Mouse (Mus musculus) MEL (cell line): ENCODE data around the gene Nop2. TPM values are rescaled to one million over a fixed set of nuclear protein-coding genes. Genes with fewer than 3 reads are reported as not detected.

Experiments used
- DNase-seq: peaks from one replicate; pipeline ENCODE4 v3.0.0; 2011; ENCODE audit warnings: low read depth, low spot score
- H3K27ac ChIP-seq: 2 replicates; pipeline ENCODE4 v1.5.1; 2012; ENCODE audit warnings: low read depth, mild to moderate bottlenecking, control low read depth, low read length, moderate library complexity; ENCODE audit not compliant: control insufficient read depth
- H3K27me3 ChIP-seq, 2 experiments: fragments of 150-350 bp in 1 of 2; sonication (generic) in 1 of 2; 2 replicates each; pipeline ENCODE4 v1.6.1; 2012; ENCODE audit warnings: low read length in 2 of 2, mild to moderate bottlenecking in 2 of 2, improper control_type of control experiment in 1 of 2, moderate library complexity in 1 of 2; ENCODE audit not compliant: insufficient read depth in 2 of 2, control insufficient read depth in 1 of 2
- H3K36me3 ChIP-seq, 2 experiments: 2 replicates each; pipeline ENCODE4 v1.6.1; 2012 to 2014; ENCODE audit warnings: low read length in 2 of 2, improper control_type of control experiment in 1 of 2, inconsistent platforms in 1 of 2, mild to moderate bottlenecking in 1 of 2; ENCODE audit not compliant: insufficient read depth in 2 of 2, control insufficient read depth in 1 of 2
- H3K4me1 ChIP-seq, 2 experiments: fragments of 150-350 bp in 1 of 2; sonication (generic) in 1 of 2; 2 replicates each; pipeline ENCODE4 v1.6.1; 2012; ENCODE audit warnings: low read length in 2 of 2, improper control_type of control experiment in 1 of 2, mild to moderate bottlenecking in 1 of 2; ENCODE audit not compliant: insufficient read depth in 2 of 2, control insufficient read depth in 1 of 2
- H3K4me3 ChIP-seq, 2 experiments: fragments of 150-350 bp in 1 of 2; sonication (generic) in 1 of 2; 2 replicates each; pipeline ENCODE4 v1.5.1; 2012; ENCODE audit warnings: low read depth in 2 of 2, low read length in 2 of 2, mild to moderate bottlenecking in 2 of 2, moderate library complexity in 2 of 2, control low read depth in 1 of 2, improper control_type of control experiment in 1 of 2; ENCODE audit not compliant: control insufficient read depth in 1 of 2, insufficient read depth in 1 of 2
- H3K79me2 ChIP-seq: 2 replicates; pipeline ENCODE4 v1.6.1; 2012; ENCODE audit warnings: mild to moderate bottlenecking, low read length, moderate library complexity; ENCODE audit not compliant: control insufficient read depth, poor library complexity, insufficient read depth
- H3K9ac ChIP-seq: 2 replicates; pipeline ENCODE4 v1.6.1; 2012; ENCODE audit warnings: low read depth, mild to moderate bottlenecking, control low read depth, low read length, moderate library complexity; ENCODE audit not compliant: control insufficient read depth, poor library complexity, severe bottlenecking
- H3K9me3 ChIP-seq: fragments of 150-350 bp; sonication (generic); replicated peaks from 2 replicates; pipeline ENCODE4 v1.6.1; 2012; ENCODE audit warnings: mild to moderate bottlenecking, low read length, improper control_type of control experiment, moderate library complexity; ENCODE audit not compliant: insufficient read depth
- CHD1 ChIP-seq: IDR thresholded peaks from 2 replicates; pipeline ENCODE4 v1.6.1; 2012; ENCODE audit warnings: low read depth, mild to moderate bottlenecking, inconsistent platforms, low read length, improper control_type of control experiment
- E2F4 ChIP-seq: IDR thresholded peaks from 2 replicates; pipeline ENCODE4 v1.6.1; 2011; ENCODE audit warnings: low read depth, low read length, improper control_type of control experiment, borderline replicate concordance
- EP300 ChIP-seq, 2 experiments: IDR thresholded peaks; 2 replicates each; pipeline ENCODE4 v1.6.1; 2011; ENCODE audit warnings: improper control_type of control experiment in 2 of 2, low read length in 2 of 2, low read depth in 1 of 2, mild to moderate bottlenecking in 1 of 2
- JUND ChIP-seq: IDR thresholded peaks from 2 replicates; pipeline ENCODE4 v1.6.1; 2011; ENCODE audit warnings: low read depth, mild to moderate bottlenecking, improper control_type of control experiment, low read length
- KAT2A ChIP-seq: conservative IDR thresholded peaks from 2 replicates; pipeline ENCODE4 v1.6.1; 2012; ENCODE audit warnings: low read depth, low read length, improper control_type of control experiment, inconsistent platforms
- MAX ChIP-seq: IDR thresholded peaks from 2 replicates; pipeline ENCODE4 v1.6.1; 2011; ENCODE audit warnings: low read length, improper control_type of control experiment
- MXI1 ChIP-seq: IDR thresholded peaks from 2 replicates; pipeline ENCODE4 v1.6.1; 2011; ENCODE audit warnings: mild to moderate bottlenecking, low read depth, low read length, improper control_type of control experiment
- MYC ChIP-seq: IDR thresholded peaks from 2 replicates; pipeline ENCODE4 v1.6.1; 2011; ENCODE audit warnings: low read depth, mild to moderate bottlenecking, low read length, improper control_type of control experiment, moderate library complexity
- NELFE ChIP-seq: IDR thresholded peaks from 2 replicates; pipeline ENCODE4 v1.6.1; 2011; ENCODE audit warnings: low read depth, low read length, improper control_type of control experiment
- NRF1 ChIP-seq: IDR thresholded peaks from 2 replicates; pipeline ENCODE4 v1.6.1; 2014; ENCODE audit warnings: low read depth, mild to moderate bottlenecking, inconsistent platforms, low read length, improper control_type of control experiment, moderate library complexity; ENCODE audit not compliant: poor library complexity, insufficient read depth, severe bottlenecking
- POLR2A ChIP-seq, 2 experiments: IDR thresholded peaks; 2 replicates each; pipeline ENCODE4 v1.6.1; 2011 to 2012; ENCODE audit warnings: low read length in 2 of 2, mild to moderate bottlenecking in 2 of 2, control low read depth in 1 of 2, improper control_type of control experiment in 1 of 2, low read depth in 1 of 2, moderate library complexity in 1 of 2; ENCODE audit not compliant: control insufficient read depth in 1 of 2, insufficient read depth in 1 of 2, poor library complexity in 1 of 2
- POLR2AphosphoS5 ChIP-seq: IDR thresholded peaks from 2 replicates; pipeline ENCODE4 v1.6.1; 2012; ENCODE audit warnings: low read depth, borderline replicate concordance, mild to moderate bottlenecking, inconsistent platforms, low read length, moderate library complexity, mixed read lengths
- RAD21 ChIP-seq: IDR thresholded peaks from 2 replicates; pipeline ENCODE4 v1.6.1; 2011; ENCODE audit warnings: mild to moderate bottlenecking, low read depth, low read length, improper control_type of control experiment
- SIN3A ChIP-seq: IDR thresholded peaks from 2 replicates; pipeline ENCODE4 v1.6.1; 2012; ENCODE audit warnings: low read length, improper control_type of control experiment, inconsistent platforms
- TAL1 ChIP-seq: IDR thresholded peaks from 2 replicates; pipeline ENCODE4 v1.6.1; 2012; ENCODE audit warnings: mild to moderate bottlenecking, inconsistent platforms, low read length, moderate library complexity, mixed read lengths
- UBTF ChIP-seq: IDR thresholded peaks from 2 replicates; pipeline ENCODE4 v1.6.1; 2012; ENCODE audit warnings: low read depth, mild to moderate bottlenecking, inconsistent platforms, low read length, improper control_type of control experiment, moderate library complexity, borderline replicate concordance; ENCODE audit not compliant: insufficient read depth
- USF1 ChIP-seq: IDR thresholded peaks from 2 replicates; pipeline ENCODE4 v1.6.1; 2014; ENCODE audit warnings: low read depth, mild to moderate bottlenecking, inconsistent platforms, low read length, improper control_type of control experiment, moderate library complexity
- ZC3H11A ChIP-seq: IDR thresholded peaks from 2 replicates; pipeline ENCODE4 v1.6.1; 2012; ENCODE audit warnings: low read depth, mild to moderate bottlenecking, inconsistent platforms, low read length, improper control_type of control experiment
- polyA plus RNA-seq, 2 experiments: library from polyadenylated mRNA; stranded (reverse) in 1 of 2; unstranded in 1 of 2; fragments of >175 nt in 1 of 2; fragments of >200 nt in 1 of 2; gene quantifications; 2 replicates each; pipeline versions ENCODE4 v1.2.1 to v1.2.4; 2012; ENCODE audit warnings: low replicate concordance in 2 of 2, low read depth in 1 of 2; ENCODE audit not compliant: insufficient read length in 2 of 2, insufficient read depth in 1 of 2, missing spikeins in 1 of 2
- total RNA-seq: library from RNA; depleted of rRNA; stranded (reverse); fragments of 300-350 nt; gene quantifications from 2 replicates; pipeline ENCODE4 v1.2.3, GENCODE M21; 2012

Nop2 gene
- total and polyA plus RNA-seq, 3 experiments, result 221 to 337 (median 263) TPM

- peak overlapping the region; percentile 14 for H3K27ac ChIP-seq
- peaks cover 9 to 27% of the 10 kb centered on the region in 2 experiments for H3K4me1 ChIP-seq
These were observed 34.4 kb upstream of the Nop2 start for GRCm38 (mm10) chr6:125097346-125097689.

GRCm38 (mm10) chr6:125097951-125098350 is 33.8 kb upstream of the Nop2 start:
- Histone ChIP-seq H3K4me1 (peaks cover 9 to 30% of the 10 kb centered on the region in 2 experiments), H3K27ac (no peak overlapping the region), H3K9ac (peak overlapping the region; percentile 98), H3K27me3 (no peaks in the 10 kb centered on the region), H3K9me3 (no peaks in the 10 kb centered on the region), H3K4me3 (peak overlapping the region; percentile 84 to 90), H3K36me3 (peaks cover 17 to 27% of the 10 kb centered on the region in 2 experiments)
- no peak for DNase-seq
- TF ChIP-seq JUND (no peak), MAX (no peak), POLR2AphosphoS5 (no peak), RAD21 (no peak), UBTF (no peak), TAL1 (no peak)
- TF ChIP-seq, all 39 proteins: peak for 0
- peaks cover 37% of the 10 kb centered on the region for H3K79me2 ChIP-seq

More at GRCm38 (mm10) chr6:125097346-125097689, 34.4 kb upstream of the Nop2 start:
- H3K36me3 ChIP-seq, result peaks cover 15 to 24% of the 10 kb centered on the region in 2 experiments
- no peaks in the 10 kb centered on the region for H3K9me3 ChIP-seq
- peaks cover 37% of the 10 kb centered on the region for H3K79me2 ChIP-seq
- H3K4me3 ChIP-seq, result peak overlapping the region; percentile 84 to 90
- H3K27me3 ChIP-seq, result no peaks in the 10 kb centered on the region
- H3K9ac ChIP-seq, result peak overlapping the region; percentile 98
- DNase-seq, result peak; percentile 47
- TF ChIP-seq EP300 (IDR thresholded peaks at IDR 0.05; ENCODE audit: low read depth in 1 of 2, low read length in 2 of 2) (0 out of 4 replicates have a peak, but pooled peaks of 1 of the 2 experiments have one; percentile 6), CHD1 (0 out of 2 replicates have a peak, but pooled peaks have one; percentile 21), MAX (peak; percentile 58), MXI1 (peak; percentile 72), RAD21 (no peak), TAL1 (no peak)

- Histone ChIP-seq H3K27ac (no peak overlapping the region), H3K79me2 (peaks cover 37% of the 10 kb centered on the region), H3K4me3 (peak overlapping the region in 1 of 2 experiments; percentile 90; a peak in 2 of 4 replicates), H3K9ac (peak overlapping the region; percentile 98; the same call in 1 of the 2 replicates), H3K36me3 (peaks cover 20 to 29% of the 10 kb centered on the region in 2 experiments), H3K4me1 (peaks cover 11 to 32% of the 10 kb centered on the region in 2 experiments), H3K27me3 (no peaks in the 10 kb centered on the region), H3K9me3 (no peaks in the 10 kb centered on the region)
- no peak for TF ChIP-seq NRF1
- TF ChIP-seq POLR2A (IDR thresholded peaks at IDR 0.05; ENCODE audit: control insufficient read depth in 1 of 2, insufficient read depth in 1 of 2, low read depth in 1 of 2, low read length in 2 of 2, poor library complexity in 1 of 2), result no peak
- no peak for TF ChIP-seq SIN3A
- TF ChIP-seq E2F4, result no peak
- no peak for TF ChIP-seq USF1
- TF ChIP-seq JUND, result no peak
- no peak for TF ChIP-seq ZC3H11A
- TF ChIP-seq MYC, result no peak
- TF ChIP-seq KAT2A, result no peak
- TF ChIP-seq CHD1, result no peak
- no peak for TF ChIP-seq NELFE
- no peak for DNase-seq
These were observed 33.2 kb upstream of the Nop2 start for GRCm38 (mm10) chr6:125098513-125098912.
